In the genomic region with DNA sequence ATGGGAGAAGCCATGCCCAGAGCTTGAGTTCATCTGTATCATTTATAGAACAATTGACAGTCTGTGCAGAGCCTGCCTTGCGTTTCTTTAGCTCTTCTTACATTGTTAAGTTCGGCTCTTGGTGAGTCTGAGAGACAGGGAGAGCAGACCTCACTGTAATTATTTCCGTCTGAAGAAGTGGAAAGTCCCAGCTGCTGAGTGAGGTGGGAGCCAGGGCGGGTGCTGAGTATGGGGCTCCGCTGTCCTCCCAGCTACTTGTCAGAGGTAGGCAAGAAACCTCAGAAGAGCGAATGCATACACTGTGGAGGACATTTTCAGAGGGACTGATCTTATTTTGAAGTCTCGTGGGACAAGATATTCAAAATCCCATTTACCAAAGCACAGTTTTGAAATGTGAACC, we compare ENCODE assay signal across 28 mouse cellular contexts.
DNase-seq lines count a peak whose midpoint lies in the region; ATAC-seq and TF ChIP-seq lines count a peak whose summit lies in the region.
"Had no signal": no experiment of that assay in that cellular context is flagged by ENCODE, and none has a peak within 500 bp of the region (broad histone marks: within the 10 kb centered on the region; RNA-seq: fewer than 3 reads in every experiment).

No protein-coding gene starts in this region.

- H3K9ac ChIP-seq in midbrain, embryonic 11.5 days (ENCODE audit: low read length): no peak overlapping the region
- no peak overlapping the region for H3K9ac ChIP-seq in midbrain, postnatal 0 days (replicated peaks; ENCODE audit: low read length, poor library complexity, severe bottlenecking)
- no peak overlapping the region for H3K9ac ChIP-seq in hindbrain, postnatal 0 days (replicated peaks; ENCODE audit: low read length)
- H3K9ac ChIP-seq: embryonic facial prominence, embryonic 13.5 days; embryonic facial prominence, embryonic 15.5 days; forebrain, embryonic 12.5 days had no signal

- WGBS in midbrain, embryonic 11.5 days: 87% methylated on average over 7 of the region's 7 CpGs
- 75% methylated on average over 7 of the region's 7 CpGs for WGBS in midbrain, postnatal 0 days
- WGBS in hindbrain, postnatal 0 days: 74% methylated on average over 7 of the region's 7 CpGs

- ATAC-seq in midbrain, embryonic 11.5 days (ENCODE audit: low FRiP score): no peak
- ATAC-seq in midbrain, postnatal 0 days (ENCODE audit: low FRiP score): no peak
- peak; percentile 71 for ATAC-seq in activated CD4-positive, CD25-positive, alpha-beta regulatory T cell, adult 4 months
- peak; percentile 73 for ATAC-seq in inflammation-experienced regulatory T-cells, adult 6 months
- no peak for ATAC-seq in hindbrain, postnatal 0 days
- ATAC-seq: forebrain, embryonic 14.5 days; forebrain, embryonic 16.5 days; Patski had no signal

- H3K9me3 ChIP-seq in midbrain, embryonic 11.5 days (ENCODE audit: control insufficient read depth, low read length): no peaks in the 10 kb centered on the region
- H3K9me3 ChIP-seq in midbrain, postnatal 0 days (ENCODE audit: low read length): no peaks in the 10 kb centered on the region
- H3K9me3 ChIP-seq in hindbrain, postnatal 0 days (ENCODE audit: low read length): no peaks in the 10 kb centered on the region
- H3K9me3 ChIP-seq: embryonic facial prominence, embryonic 13.5 days; embryonic facial prominence, embryonic 15.5 days; forebrain, embryonic 10.5 days; forebrain, embryonic 12.5 days had no signal

- TF ChIP-seq CTCF in midbrain, postnatal 0 days (IDR thresholded peaks at IDR 0.05): no peak
- TF ChIP-seq CTCF in hindbrain, postnatal 0 days (IDR thresholded peaks at IDR 0.05; ENCODE audit: low read depth): no peak

- DNase-seq in midbrain, embryonic 11.5 days (ENCODE audit: low spot score, missing footprints): peak; percentile 54
- DNase-seq in midbrain, postnatal 0 days (ENCODE audit: low spot score): no peak
- DNase-seq in CD4-positive, CD25-positive, alpha-beta regulatory T cell, adult 2 months (ENCODE audit: low read depth, low spot score): peak; percentile 71
- DNase-seq in thymus, postnatal 10 days (ENCODE audit: low spot score in 2 of 2): no peak
- DNase-seq in hindbrain, postnatal 0 days (ENCODE audit: low spot score): no peak
- DNase-seq: adrenal gland, adult 8-10 months; adrenal gland, postnatal 14 days; adrenal gland, postnatal 36 days; B cell, adult 2 months; cerebellum, adult 11 months; cerebellum, adult 18-20 months; cerebellum, adult 8-10 months; cerebellum, adult 9-11 months; cerebellum, postnatal 14 days; cerebellum, postnatal 36 days; embryo, embryonic 11 days had no signal

- H3K4me3 ChIP-seq in midbrain, embryonic 11.5 days (ENCODE audit: low read depth, low read length): no peak overlapping the region
- H3K4me3 ChIP-seq in midbrain, postnatal 0 days (ENCODE audit: low read depth, low read length): no peak overlapping the region
- H3K4me3 ChIP-seq in hindbrain, postnatal 0 days (ENCODE audit: low read length): no peak overlapping the region
- H3K4me3 ChIP-seq: embryonic facial prominence, embryonic 13.5 days; embryonic facial prominence, embryonic 15.5 days; erythroblast, embryonic 14.5 days; forebrain, embryonic 10.5 days; forebrain, embryonic 12.5 days had no signal

- H3K27me3 ChIP-seq in midbrain, embryonic 11.5 days (ENCODE audit: control insufficient read depth, insufficient read depth, low read length): no peaks in the 10 kb centered on the region
- no peaks in the 10 kb centered on the region for H3K27me3 ChIP-seq in midbrain, postnatal 0 days (ENCODE audit: insufficient read depth, low read length)
- no peaks in the 10 kb centered on the region for H3K27me3 ChIP-seq in hindbrain, postnatal 0 days (ENCODE audit: insufficient read depth, low read length)
- H3K27me3 ChIP-seq: CH12.LX; embryonic facial prominence, embryonic 13.5 days; embryonic facial prominence, embryonic 15.5 days had no signal

- H3K4me1 ChIP-seq in midbrain, embryonic 11.5 days (ENCODE audit: control insufficient read depth, insufficient read depth, low read length): no peaks in the 10 kb centered on the region
- no peaks in the 10 kb centered on the region for H3K4me1 ChIP-seq in midbrain, postnatal 0 days (ENCODE audit: insufficient read depth, low read length)
- no peaks in the 10 kb centered on the region for H3K4me1 ChIP-seq in hindbrain, postnatal 0 days (ENCODE audit: insufficient read depth, low read length)

- no peaks in the 10 kb centered on the region for H3K36me3 ChIP-seq in midbrain, embryonic 11.5 days (ENCODE audit: control insufficient read depth, insufficient read depth, low read length)
- no peaks in the 10 kb centered on the region for H3K36me3 ChIP-seq in midbrain, postnatal 0 days (ENCODE audit: insufficient read depth, low read length)
- no peaks in the 10 kb centered on the region for H3K36me3 ChIP-seq in hindbrain, postnatal 0 days (ENCODE audit: insufficient read depth, low read length)
- H3K36me3 ChIP-seq: embryonic facial prominence, embryonic 13.5 days; embryonic facial prominence, embryonic 15.5 days; forebrain, embryonic 10.5 days; forebrain, embryonic 12.5 days; G1E had no signal

- H3K4me2 ChIP-seq in midbrain, embryonic 11.5 days: no peak overlapping the region
- no peak overlapping the region for H3K4me2 ChIP-seq in midbrain, postnatal 0 days (ENCODE audit: low read depth, low read length, poor library complexity, severe bottlenecking)
- no peak overlapping the region for H3K4me2 ChIP-seq in hindbrain, postnatal 0 days (ENCODE audit: low read depth, low read length)
- H3K4me2 ChIP-seq: embryonic facial prominence, embryonic 13.5 days; embryonic facial prominence, embryonic 15.5 days; forebrain, embryonic 12.5 days had no signal

- H3K27ac ChIP-seq in midbrain, embryonic 11.5 days (ENCODE audit: low read depth, low read length): no peak overlapping the region
- no peak overlapping the region for H3K27ac ChIP-seq in midbrain, postnatal 0 days (ENCODE audit: low read depth, low read length)
- no peak overlapping the region for H3K27ac ChIP-seq in hindbrain, postnatal 0 days
- H3K27ac ChIP-seq: embryonic facial prominence, embryonic 13.5 days; embryonic facial prominence, embryonic 15.5 days; forebrain, embryonic 10.5 days; forebrain, embryonic 12.5 days had no signal

Comparison
In these comparisons a context has a peak if more than half of its experiments do, and no peak if none do; other contexts are left out.
1. DNase-seq: peak in midbrain, embryonic 11.5 days (single experiment) and CD4-positive, CD25-positive, alpha-beta regulatory T cell, adult 2 months (single experiment); none in midbrain, postnatal 0 days (single experiment), thymus, postnatal 10 days (0 of 2) and hindbrain, postnatal 0 days (single experiment).
2. ATAC-seq: peak in activated CD4-positive, CD25-positive, alpha-beta regulatory T cell, adult 4 months (single experiment) and inflammation-experienced regulatory T-cells, adult 6 months (single experiment); none in midbrain, embryonic 11.5 days (single experiment), midbrain, postnatal 0 days (single experiment) and hindbrain, postnatal 0 days (single experiment).